Mouse (Mus musculus): Measurements from ENCODE around the gene B4galnt2. TPM values are rescaled to one million over a fixed set of nuclear protein-coding genes. Genes with fewer than 3 reads are reported as not detected.

B4galnt2 gene
- polyA plus RNA-seq, 1 experiment from 2014 or later: 0.14 TPM

GRCm38 (mm10) chr11:95834143-95834667, 80.5 kb downstream of the B4galnt2 start:
- Histone ChIP-seq H3K27ac (peak overlapping the region; percentile 29; the same call in 1 of the 2 replicates), H3K4me3 (peak overlapping the region; percentile 30), H3K4me1 (replicated peaks) (peaks cover 74% of the 10 kb centered on the region), H3K27me3 (ENCODE audit: insufficient read depth, poor library complexity, severe bottlenecking) (peaks cover 93% of the 10 kb centered on the region), H3K36me3 (no peaks in the 10 kb centered on the region), H3K9me3 (no peaks in the 10 kb centered on the region)
- 4% methylated on average over 22 of the region's 22 CpGs for WGBS
- peak; percentile 30 for DNase-seq (ENCODE audit: low spot score)

- Histone ChIP-seq H3K27me3 (ENCODE audit: insufficient read depth, poor library complexity, severe bottlenecking) (peaks cover 95% of the 10 kb centered on the region), H3K4me3 (peak overlapping the region; percentile 30), H3K27ac (no peak overlapping the region), H3K9me3 (no peaks in the 10 kb centered on the region), H3K36me3 (no peaks in the 10 kb centered on the region), H3K4me1 (replicated peaks) (peaks cover 69% of the 10 kb centered on the region)
- DNase-seq (ENCODE audit: low spot score): no peak
- 4% methylated on average over 18 of the region's 18 CpGs for WGBS
Measured at GRCm38 (mm10) chr11:95833631-95834142, 81.0 kb downstream of the B4galnt2 start.

- WGBS: 26% methylated on average over 8 of the region's 8 CpGs
- DNase-seq (ENCODE audit: low spot score): no peak
- H3K36me3 ChIP-seq: no peaks in the 10 kb centered on the region
Measured at GRCm38 (mm10) chr11:95833006-95833570, 81.6 kb downstream of the B4galnt2 start.

GRCm38 (mm10) chr11:95832129-95833005, 82.3 kb downstream of the B4galnt2 start:
- no peaks in the 10 kb centered on the region for H3K9me3 ChIP-seq
- peaks cover 99% of the 10 kb centered on the region for H3K27me3 ChIP-seq (ENCODE audit: insufficient read depth, poor library complexity, severe bottlenecking)
- peaks cover 67% of the 10 kb centered on the region for H3K4me1 ChIP-seq (replicated peaks)
- 32% methylated on average over 18 of the region's 18 CpGs for WGBS
- no peak overlapping the region for H3K4me3 ChIP-seq
- no peak overlapping the region; the same call in 1 of the 2 replicates for H3K27ac ChIP-seq
- no peaks in the 10 kb centered on the region for H3K36me3 ChIP-seq
- DNase-seq (ENCODE audit: low spot score): no peak

More at GRCm38 (mm10) chr11:95833006-95833570, 81.6 kb downstream of the B4galnt2 start:
- peaks cover 100% of the 10 kb centered on the region for H3K27me3 ChIP-seq (ENCODE audit: insufficient read depth, poor library complexity, severe bottlenecking)
- H3K27ac ChIP-seq: no peak overlapping the region
- H3K4me3 ChIP-seq: peak overlapping the region; percentile 30; the same call in 1 of the 2 replicates
- no peaks in the 10 kb centered on the region for H3K9me3 ChIP-seq
- H3K4me1 ChIP-seq (replicated peaks): peaks cover 66% of the 10 kb centered on the region

GRCm38 (mm10) chr11:95831641-95832040, 83.0 kb downstream of the B4galnt2 start:
- WGBS: 5% methylated on average over 15 of the region's 15 CpGs
- Histone ChIP-seq H3K4me3 (0 out of 2 replicates have a peak overlapping the region, but pooled peaks have one; percentile 41), H3K36me3 (no peaks in the 10 kb centered on the region), H3K4me1 (replicated peaks) (peaks cover 73% of the 10 kb centered on the region), H3K9me3 (no peaks in the 10 kb centered on the region), H3K27ac (no peak overlapping the region; the same call in 1 of the 2 replicates), H3K27me3 (ENCODE audit: insufficient read depth, poor library complexity, severe bottlenecking) (peaks cover 99% of the 10 kb centered on the region)
- peak; percentile 55 for DNase-seq (ENCODE audit: low spot score)

GRCm38 (mm10) chr11:95831276-95831619, 83.4 kb downstream of the B4galnt2 start:
- Histone ChIP-seq H3K9me3 (no peaks in the 10 kb centered on the region), H3K27me3 (ENCODE audit: insufficient read depth, poor library complexity, severe bottlenecking) (peaks cover 99% of the 10 kb centered on the region), H3K4me3 (peak overlapping the region; percentile 41), H3K36me3 (no peaks in the 10 kb centered on the region), H3K4me1 (replicated peaks) (peaks cover 73% of the 10 kb centered on the region), H3K27ac (no peak overlapping the region)
- peak; percentile 32 for DNase-seq (ENCODE audit: low spot score)
- 8% methylated on average over 10 of the region's 10 CpGs for WGBS

- peak overlapping the region; percentile 41 for H3K4me3 ChIP-seq
- no peaks in the 10 kb centered on the region for H3K9me3 ChIP-seq
- 3% methylated on average over 80 of the region's 80 CpGs for whole genome bisulfite sequencing
- peak; percentile 46 for DNase-seq (ENCODE audit: low spot score)
- peaks cover 99% of the 10 kb centered on the region for H3K27me3 ChIP-seq (ENCODE audit: insufficient read depth, poor library complexity, severe bottlenecking)
- H3K4me1 ChIP-seq (replicated peaks): peaks cover 68% of the 10 kb centered on the region
- no peaks in the 10 kb centered on the region for H3K36me3 ChIP-seq
- no peak overlapping the region for H3K27ac ChIP-seq
Measured at GRCm38 (mm10) chr11:95830411-95831275, 84.0 kb downstream of the B4galnt2 start.

GRCm38 (mm10) chr11:95829526-95830050, 85.1 kb downstream of the B4galnt2 start:
- peaks cover 64% of the 10 kb centered on the region for H3K4me1 ChIP-seq (replicated peaks)

GRCm38 (mm10) chr11:95828181-95828964, 86.3 kb downstream of the B4galnt2 start:
- DNase-seq (ENCODE audit: low spot score): no peak
- no peaks in the 10 kb centered on the region for H3K9me3 ChIP-seq
- H3K27ac ChIP-seq: no peak overlapping the region
- H3K27me3 ChIP-seq (ENCODE audit: insufficient read depth, poor library complexity, severe bottlenecking): peaks cover 94% of the 10 kb centered on the region
- no peak overlapping the region for H3K4me3 ChIP-seq
- H3K4me1 ChIP-seq (replicated peaks): peaks cover 64% of the 10 kb centered on the region
- H3K36me3 ChIP-seq: no peaks in the 10 kb centered on the region
- 80% methylated on average over 11 of the region's 11 CpGs for WGBS

More at GRCm38 (mm10) chr11:95829526-95830050, 85.1 kb downstream of the B4galnt2 start:
- peaks cover 99% of the 10 kb centered on the region for H3K27me3 ChIP-seq (ENCODE audit: insufficient read depth, poor library complexity, severe bottlenecking)
- H3K36me3 ChIP-seq: no peaks in the 10 kb centered on the region
- no peaks in the 10 kb centered on the region for H3K9me3 ChIP-seq
- H3K4me3 ChIP-seq: no peak overlapping the region
- WGBS: 30% methylated on average over 4 of the region's 4 CpGs
- DNase-seq (ENCODE audit: low spot score): no peak
- no peak overlapping the region for H3K27ac ChIP-seq

- peaks cover 94% of the 10 kb centered on the region for H3K27me3 ChIP-seq (ENCODE audit: insufficient read depth, poor library complexity, severe bottlenecking)
- peaks cover 59% of the 10 kb centered on the region for H3K4me1 ChIP-seq (replicated peaks)
- DNase-seq (ENCODE audit: low spot score): peak; percentile 60
- no peak overlapping the region for H3K4me3 ChIP-seq
- WGBS: 19% methylated on average over 3 of the region's 3 CpGs
- H3K36me3 ChIP-seq: no peaks in the 10 kb centered on the region
- no peaks in the 10 kb centered on the region for H3K9me3 ChIP-seq
- H3K27ac ChIP-seq: no peak overlapping the region
Measured at GRCm38 (mm10) chr11:95827464-95828085, 87.1 kb downstream of the B4galnt2 start.

- no peaks in the 10 kb centered on the region for H3K36me3 ChIP-seq
- H3K4me3 ChIP-seq: no peak overlapping the region
- no peak overlapping the region for H3K27ac ChIP-seq
- H3K4me1 ChIP-seq (replicated peaks): peaks cover 54% of the 10 kb centered on the region
- 18% methylated on average over 3 of the region's 3 CpGs for WGBS
- H3K9me3 ChIP-seq: no peaks in the 10 kb centered on the region
- H3K27me3 ChIP-seq (ENCODE audit: insufficient read depth, poor library complexity, severe bottlenecking): peaks cover 94% of the 10 kb centered on the region
- DNase-seq (ENCODE audit: low spot score): no peak
Measured at GRCm38 (mm10) chr11:95827168-95827447, 87.6 kb downstream of the B4galnt2 start.
